8 mouse cellular contexts compared by ENCODE assay signal in genomic region chr7:63802751-63803150, GRCm38 (mm10).
DNase-seq lines count a peak whose midpoint lies in the region; ATAC-seq lines count a peak whose summit lies in the region.

No protein-coding gene starts in this region.

- DNase-seq in ovary, adult 18-20 months (ENCODE audit: low spot score) = peak; percentile 61
- DNase-seq in ovary, postnatal 10 days (ENCODE audit: low spot score) = no peak
- peak; percentile 72 for DNase-seq in adrenal gland, postnatal 10 days
- DNase-seq in heart, postnatal 4 days = peak; percentile 63
- DNase-seq in spleen, adult 18-20 months = peak; percentile 36 to 61
- no peak for DNase-seq in right cerebral cortex, postnatal 4 days
- no peak for DNase-seq in right cerebral cortex, postnatal 36 days (ENCODE audit: low spot score in 2 of 2)

- ATAC-seq in activated CD4-positive, CD25-positive, alpha-beta regulatory T cell, adult 4 months = no peak

Comparison
In these comparisons a context has a peak if more than half of its experiments do, and no peak if none do; other contexts are left out.
1. DNase-seq: peak in ovary, adult 18-20 months (single experiment), adrenal gland, postnatal 10 days (single experiment), heart, postnatal 4 days (single experiment) and spleen, adult 18-20 months (2 of 2); none in ovary, postnatal 10 days (single experiment), right cerebral cortex, postnatal 4 days (single experiment) and right cerebral cortex, postnatal 36 days (0 of 2).